Mouse (Mus musculus) adrenal gland (tissue): ENCODE results near the gene Gm17655.
"Not testable (repeated sequence)": the region's sequence is repeated elsewhere in the genome, so short reads cannot be mapped to it uniquely, and the experiment has no call there.

Source experiments
- intact Hi-C: fragments of 180-260 bp; cut with DNase I; formaldehyde crosslinking; loops from one replicate; pipeline ENCODE4 v1.15.1; 2025
- long read RNA-seq, 2 experiments: library from polyadenylated mRNA; unstranded; transcript quantifications; one replicate each; pipeline ENCODE4 v2.0.0; 2020; ENCODE audit warnings: borderline replicate concordance in 1 of 2; ENCODE audit not compliant: insufficient replicate concordance in 1 of 2

Gm17655 gene
- long read RNA-seq, experiment 1, partial matches to known transcripts, result 0 of 1 reads
- long read RNA-seq, experiment 1, other reads (novel, unspliced or antisense), result 1 of 1 reads
- long read RNA-seq, experiment 2, partial matches to known transcripts, result 0 of 1 reads
- long read RNA-seq, experiment 2, other reads (novel, unspliced or antisense), result 1 of 1 reads

DNA sequence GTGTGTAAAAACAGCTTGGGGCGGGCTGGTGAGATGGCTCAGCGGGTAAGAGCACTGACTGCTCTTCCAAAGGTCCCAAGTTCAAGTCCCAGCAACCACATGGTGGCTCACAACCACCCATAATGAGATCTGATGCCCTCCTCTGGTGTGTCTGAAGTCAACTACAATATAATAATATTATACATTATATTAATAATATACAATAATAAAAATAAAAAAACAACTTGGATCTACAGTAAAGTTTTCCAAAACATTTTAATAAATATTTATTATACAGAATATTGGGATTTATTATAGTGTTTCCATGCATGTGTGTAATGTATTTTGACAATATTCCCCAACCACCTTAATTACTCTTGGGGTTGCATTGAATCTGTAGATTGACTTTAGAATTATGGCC is at the start of gene Gm17655:
Gm17655 (minus strand) TSS at position 101 of the 400 bp plus-strand sequence.
- intact Hi-C loops, result not testable (repeated sequence)

DNA sequence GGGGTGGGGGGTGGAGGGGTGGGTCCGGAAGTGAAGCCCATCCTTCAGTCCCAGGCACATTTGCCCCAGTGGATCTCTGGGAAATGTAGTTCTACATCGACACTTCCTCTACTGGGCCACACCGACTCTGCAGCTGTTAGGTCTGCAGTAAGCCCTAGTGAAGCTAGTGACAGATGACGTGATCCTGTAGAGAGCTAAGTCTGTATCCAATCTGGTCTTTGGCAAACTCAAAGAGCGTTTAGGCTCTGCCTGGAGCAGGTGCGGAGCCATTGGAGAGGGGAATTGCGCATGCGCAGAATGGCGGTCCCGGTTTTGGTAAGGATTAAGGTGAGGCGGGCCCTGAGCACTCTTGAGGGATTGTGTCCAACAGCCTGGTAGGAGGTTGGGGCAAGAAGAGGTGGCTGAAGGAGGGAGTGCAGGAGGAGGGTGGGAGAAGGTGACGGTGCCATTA is 37.7 kb upstream of the Gm17655 start, which contains the start of gene Zfp605:
Zfp605 (plus strand) TSS at position 102 of the 451 bp plus-strand sequence.
- intact Hi-C loops, result no loop called here

GRCm38 (mm10) chr5:110108305-110108628 is 36.0 kb upstream of the Gm17655 start:
- intact Hi-C loops, result no loop called here

DNA sequence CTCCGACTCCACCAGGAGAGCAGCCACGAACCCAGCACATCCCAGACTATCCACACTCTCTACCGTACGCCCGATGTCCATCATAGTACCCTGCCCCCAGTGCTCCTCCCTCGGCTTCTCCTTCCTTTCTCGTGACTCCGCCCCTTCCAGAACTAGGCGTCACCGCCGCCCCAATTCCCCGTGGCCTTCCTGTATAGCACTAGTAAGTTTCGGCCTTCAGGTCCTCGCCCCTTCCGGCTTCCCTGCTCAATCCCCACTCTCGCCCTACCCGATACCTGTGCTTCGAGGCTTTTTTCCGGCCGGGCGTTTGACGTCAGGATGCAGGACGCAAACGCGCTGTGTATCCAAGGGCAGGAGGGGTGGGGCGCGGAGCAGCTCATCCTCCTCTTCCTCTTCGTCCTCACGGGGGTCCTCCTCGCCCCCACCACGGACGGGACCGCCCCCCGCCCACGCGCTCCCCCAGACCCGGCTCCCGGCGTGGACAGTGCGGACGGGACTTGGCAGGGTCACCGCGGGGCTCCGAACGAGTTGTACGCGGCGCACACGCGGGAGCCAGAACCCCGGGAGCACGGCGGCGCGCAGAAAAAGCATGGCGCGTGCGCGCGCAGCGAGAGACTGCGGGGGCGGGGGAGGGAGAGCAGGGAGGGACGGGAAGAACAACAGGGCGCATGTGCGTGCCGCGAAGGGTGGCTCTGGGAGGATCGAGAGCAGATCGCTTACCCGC is 35.4 kb upstream of the Gm17655 start, which contains the start of gene Gtpbp6:
Gtpbp6 (minus strand) TSS at position 617 of the 724 bp plus-strand sequence.
- intact Hi-C loops, result no loop called here

DNA sequence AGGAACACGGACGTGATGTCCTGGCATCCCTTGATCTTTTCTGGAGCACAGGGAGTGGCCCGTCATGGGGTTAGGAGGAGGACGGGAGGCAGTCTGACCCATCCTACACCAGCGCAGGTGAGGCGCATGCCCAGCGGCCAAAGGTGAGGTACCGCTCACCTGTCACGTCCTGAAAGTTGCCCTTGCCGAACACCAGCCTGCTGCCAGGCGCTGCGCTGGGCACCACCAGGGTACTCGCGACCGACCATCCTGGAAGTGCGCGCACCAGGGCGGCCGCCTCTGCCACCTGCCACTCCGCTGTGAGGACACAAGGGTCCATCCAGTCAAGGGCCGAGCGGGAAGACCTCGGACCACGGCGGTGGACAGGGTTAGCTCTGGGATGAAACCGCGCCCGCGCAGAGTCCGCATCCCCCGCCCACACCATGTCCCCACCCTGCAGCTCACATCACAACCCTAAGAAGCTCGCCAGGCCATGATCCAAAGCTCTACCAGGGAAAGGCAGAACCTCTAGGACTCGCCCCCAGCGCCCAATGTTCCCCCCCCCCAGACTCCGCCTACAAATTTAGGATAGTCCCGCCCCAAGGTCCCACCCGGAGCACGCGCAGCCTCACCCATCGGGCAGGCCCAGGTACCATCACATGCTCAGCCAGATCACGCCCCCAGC is 34.7 kb upstream of the Gm17655 start:
- intact Hi-C loops, result no loop called here

DNA sequence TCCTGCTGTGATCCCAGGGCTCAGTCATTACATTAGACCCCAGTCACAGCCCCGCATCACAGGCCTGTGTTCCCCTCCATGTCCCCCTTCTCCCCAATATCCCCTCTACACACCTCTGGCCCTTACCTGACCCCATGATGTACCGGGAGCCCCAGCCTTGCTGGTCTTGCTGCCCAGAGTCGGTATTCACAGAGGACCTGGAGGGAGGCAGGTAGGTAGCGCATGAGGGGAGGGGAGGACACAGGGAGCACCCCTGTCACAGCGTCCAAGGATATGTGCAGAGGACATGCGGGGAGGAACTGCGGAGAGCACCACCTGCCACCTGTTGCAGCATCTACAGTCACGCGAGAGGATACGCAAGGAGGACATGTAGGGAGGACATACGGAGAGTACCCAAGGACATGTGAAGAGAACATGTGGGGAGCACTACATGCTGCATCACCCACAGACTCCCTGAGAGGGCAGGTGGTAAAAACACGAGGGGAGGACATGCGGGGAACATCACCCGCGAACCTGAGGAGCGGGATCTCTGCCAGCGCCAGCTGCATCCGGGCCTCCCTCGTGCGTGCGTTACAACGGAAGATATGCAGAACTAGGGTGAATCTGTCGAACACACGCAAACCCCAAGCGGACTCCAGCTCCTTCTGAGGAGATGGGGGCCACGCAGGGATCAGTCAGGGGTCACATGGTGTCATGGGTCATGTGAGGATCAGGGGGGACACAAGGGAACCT is 34.0 kb upstream of the Gm17655 start:
- intact Hi-C loops, result no loop called here

DNA sequence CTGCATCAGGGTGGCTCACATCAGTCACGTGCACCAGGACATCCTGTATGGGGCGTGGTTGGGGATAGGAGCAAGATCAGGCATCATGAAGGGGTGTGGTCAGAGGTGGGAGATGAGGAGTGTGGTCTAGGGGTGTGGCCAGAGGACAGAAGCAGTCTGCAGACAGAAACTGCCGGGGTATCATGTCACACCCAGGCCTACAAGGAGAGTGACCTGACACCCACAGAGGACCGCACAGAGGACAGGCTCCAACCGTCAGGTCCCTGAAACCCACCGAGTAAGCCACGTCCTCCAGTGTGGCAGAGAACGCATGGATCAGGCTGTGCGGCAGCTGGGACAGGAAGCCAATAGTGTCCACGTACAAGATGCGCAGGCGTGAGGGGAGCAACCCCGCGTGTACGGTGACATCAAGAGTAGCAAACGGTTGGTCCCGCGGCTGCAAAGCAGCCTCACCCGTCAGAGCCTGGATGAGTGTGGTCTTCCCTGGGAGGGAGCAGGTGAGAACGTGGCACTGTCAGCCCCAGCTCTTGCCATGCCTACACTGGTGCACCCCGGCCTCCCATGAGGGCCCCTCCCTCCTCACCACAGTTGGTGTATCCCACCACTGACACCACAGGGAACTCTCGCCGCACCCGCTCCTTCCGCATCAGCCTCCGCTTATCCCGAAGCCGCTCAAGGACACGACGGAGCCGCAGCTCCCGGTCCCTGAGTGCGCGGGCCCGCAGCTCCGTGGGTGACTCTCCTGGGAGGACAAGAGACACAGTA is 32.5 kb upstream of the Gm17655 start:
- intact Hi-C loops, result no loop called here

DNA sequence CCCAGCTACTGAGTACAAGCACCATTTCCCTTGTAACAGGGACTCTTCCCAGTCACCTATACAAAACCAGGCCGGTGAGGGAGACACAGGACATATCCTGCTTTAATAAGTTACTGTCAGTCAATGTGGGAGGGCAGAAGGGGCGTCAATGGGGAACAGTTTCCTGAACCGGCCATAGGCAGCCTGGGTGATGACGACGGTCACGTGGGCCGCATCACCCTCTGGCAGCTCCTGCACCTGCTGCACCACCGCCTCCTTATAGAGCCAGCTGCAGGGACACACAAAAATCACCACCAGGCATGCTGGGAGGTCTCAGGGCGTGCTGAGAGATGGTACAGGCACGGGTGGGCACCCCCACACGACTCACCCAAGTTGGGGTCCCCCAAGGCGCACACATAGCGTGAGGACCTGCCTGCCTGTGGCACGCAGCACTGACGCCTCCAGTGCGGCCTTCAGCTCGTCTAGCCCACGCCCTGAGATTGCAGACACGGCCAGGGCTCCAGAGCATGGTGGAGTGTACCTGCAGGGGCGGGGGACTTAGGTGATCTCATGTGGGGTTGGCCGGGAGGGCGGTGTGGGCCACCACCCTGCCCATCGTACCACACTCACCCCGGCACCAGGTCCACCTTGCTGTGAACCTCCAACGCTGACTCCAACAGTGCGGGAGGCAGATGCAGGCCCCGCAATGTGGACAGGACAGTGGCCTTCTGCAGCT is 31.7 kb upstream of the Gm17655 start:
- intact Hi-C loops, result no loop called here

DNA sequence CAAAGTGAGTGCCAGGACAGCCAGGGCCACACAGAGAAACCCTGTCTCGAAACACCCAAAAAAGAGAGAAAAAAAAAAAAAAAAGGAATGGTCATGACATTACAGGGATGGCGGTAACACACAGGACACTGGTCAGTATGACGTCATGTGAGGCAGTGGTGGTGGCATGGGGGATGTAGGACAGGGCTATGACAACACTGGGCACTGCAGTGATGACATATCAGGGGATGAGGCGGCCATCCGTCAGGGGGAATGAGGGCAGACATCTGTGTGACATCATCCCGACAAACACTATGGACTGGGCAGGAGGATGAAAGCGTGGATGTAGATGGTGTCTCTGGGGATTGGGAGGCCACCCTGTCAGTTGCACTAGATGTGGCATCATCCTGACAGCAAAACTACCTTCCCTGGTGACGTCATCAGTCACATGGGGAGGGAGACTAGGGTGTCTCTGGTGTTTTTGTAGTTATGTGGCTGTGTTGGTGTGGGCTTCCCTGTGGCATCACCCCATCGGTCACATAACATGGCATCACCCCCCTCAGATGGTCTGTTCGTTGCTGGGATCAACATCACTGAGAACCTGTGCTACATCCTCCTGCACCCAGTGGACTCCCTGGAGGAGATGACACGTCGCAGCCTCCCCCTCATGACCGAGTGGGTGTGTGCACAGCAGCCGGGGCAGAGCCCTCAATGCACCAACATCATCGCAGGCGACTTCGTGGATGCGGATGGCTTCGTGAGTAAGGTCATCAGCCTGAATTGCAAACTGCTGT is 30.7 kb upstream of the Gm17655 start:
- intact Hi-C loops, result no loop called here

- intact Hi-C loops, result no loop called here
Observed at GRCm38 (mm10) chr5:110102429-110102828, 30.1 kb upstream of the Gm17655 start.

- intact Hi-C loops, result no loop called here
Observed at GRCm38 (mm10) chr5:110101716-110102347, 29.5 kb upstream of the Gm17655 start.

GRCm38 (mm10) chr5:110100921-110101631 is 28.8 kb upstream of the Gm17655 start:
- intact Hi-C loops, result no loop called here

DNA sequence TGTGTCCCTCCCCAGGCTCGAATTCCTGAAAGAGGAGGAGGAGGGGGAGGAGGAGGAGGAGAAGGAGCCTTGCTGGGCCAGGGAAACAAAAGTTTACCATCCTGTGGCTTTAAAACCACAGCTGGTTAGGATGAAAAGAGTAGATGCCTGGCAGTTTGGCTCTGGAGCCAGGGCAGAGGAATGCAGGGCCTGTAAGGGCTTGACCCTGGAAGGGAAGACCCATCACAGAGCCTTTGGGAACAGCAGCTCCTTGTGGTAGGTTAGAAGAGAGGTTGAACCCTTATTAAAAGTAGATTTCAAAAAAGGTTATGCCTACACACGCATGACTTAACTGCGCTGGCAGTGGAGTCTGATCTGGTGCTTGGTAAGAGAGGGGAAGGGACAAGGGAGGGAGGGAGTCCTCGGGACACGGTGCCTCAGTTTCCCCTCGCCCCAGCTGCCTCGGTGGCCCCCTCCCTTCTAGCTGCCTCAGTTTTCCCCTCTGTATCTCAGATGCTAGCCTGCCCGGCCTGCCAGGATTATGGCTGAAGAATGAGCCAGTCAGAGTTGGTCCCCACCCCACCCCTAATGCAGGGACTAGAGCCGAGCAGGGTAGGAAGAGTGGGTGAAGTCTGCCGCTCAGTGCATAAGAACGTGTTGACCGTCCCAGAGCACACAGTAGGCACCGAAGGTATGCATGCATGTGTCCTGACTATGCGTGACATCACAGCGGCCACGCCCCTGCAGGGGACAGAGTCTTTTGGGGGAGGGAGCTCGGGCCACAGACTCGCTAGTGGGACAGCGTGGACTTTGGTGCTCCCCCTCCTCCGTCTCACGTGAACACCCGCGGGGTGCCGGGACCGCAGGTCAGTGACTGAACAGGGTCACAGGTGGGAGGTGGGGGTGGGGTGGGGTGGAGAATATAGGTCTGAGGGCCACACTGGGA is 27.6 kb upstream of the Gm17655 start, which contains the start of gene Plcxd1:
Plcxd1 (plus strand) TSS at position 314 of the 925 bp plus-strand sequence.
- intact Hi-C loops, result no loop called here

DNA sequence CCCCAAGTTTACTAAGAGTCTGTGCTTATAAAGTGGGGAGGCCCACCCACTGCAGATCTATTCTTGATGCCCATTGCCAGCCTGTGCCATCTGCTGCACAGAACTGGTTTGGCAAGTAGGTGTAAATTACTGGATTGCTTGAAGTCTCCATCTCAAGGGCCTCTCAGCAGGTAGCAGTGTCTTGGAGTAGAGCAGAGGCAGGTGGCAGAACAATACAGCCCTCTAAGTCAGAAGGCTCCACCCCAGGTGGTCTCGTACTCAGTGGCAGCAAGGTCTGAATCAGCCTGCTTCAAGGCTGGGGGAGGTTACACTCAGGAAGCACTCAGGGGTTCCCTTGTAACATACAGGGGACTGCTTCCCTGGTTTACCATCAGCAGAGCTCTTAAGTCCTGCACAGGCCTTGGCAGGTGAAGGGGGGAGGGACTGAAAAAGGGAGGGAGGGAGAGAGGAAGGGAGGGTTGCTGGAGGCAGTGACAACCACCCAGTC is 26.7 kb upstream of the Gm17655 start:
- intact Hi-C loops, result no loop called here

- intact Hi-C loops, result loop anchor here (5.0 kb wide), 1 partner anchor 38 kb away; no protein-coding TSS in a partner anchor
Observed at GRCm38 (mm10) chr5:110094847-110095213, 22.5 kb upstream of the Gm17655 start.

DNA sequence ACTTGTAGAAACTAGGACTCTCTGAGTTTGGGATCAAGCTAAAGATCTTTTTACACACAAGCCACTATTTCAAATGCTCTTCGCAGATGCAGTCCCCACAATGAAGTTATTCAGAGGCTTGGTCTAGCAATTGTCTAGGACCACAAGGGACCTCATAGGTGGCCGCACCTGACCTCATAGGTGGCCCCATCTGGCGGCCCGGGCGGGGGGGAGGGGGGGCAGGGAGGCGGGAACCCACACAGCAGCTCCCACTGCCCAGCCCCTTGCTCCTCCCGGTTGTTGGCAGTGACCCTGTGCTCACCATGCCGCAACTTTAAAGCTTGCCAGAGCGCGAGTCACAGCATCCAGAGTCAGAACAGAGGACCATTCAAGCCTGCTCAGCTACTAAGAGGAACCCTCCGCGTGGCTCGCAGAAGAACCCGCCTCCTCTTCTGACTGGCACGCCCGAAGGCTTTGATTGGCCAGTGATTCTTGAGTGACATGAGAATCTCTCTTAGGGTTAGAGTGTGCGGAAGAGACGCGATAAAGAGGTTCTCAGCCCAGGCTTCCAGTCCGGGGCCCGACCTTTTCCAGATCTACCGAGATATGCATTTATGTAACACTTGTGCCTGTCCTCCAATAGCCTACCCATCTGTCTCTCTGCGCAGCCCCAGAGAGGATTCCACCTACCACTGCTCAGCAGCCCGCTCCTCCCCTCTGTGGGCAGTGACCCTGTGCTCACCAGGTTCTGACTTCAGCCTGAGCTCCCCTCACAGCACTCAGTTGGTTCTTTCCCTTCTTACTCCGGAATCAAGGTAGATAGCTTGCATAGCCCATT is 21.9 kb upstream of the Gm17655 start, which contains the start of gene Gm35315:
Gm35315 (minus strand) TSS at position 391 of the 817 bp plus-strand sequence.
- intact Hi-C loops, result loop anchor here (5.0 kb wide), 1 partner anchor 37 kb away; no protein-coding TSS in a partner anchor
